Mouse (Mus musculus) small intestine, adult 2 months (tissue): ENCODE measurements around the gene Wsb2.

Source experiments
- CTCF ChIP-seq: fragments of 200-500 bp; IDR thresholded peaks from 2 replicates; pipeline ENCODE4 v1.5.1; 2012; ENCODE audit warnings: low read depth, mild to moderate bottlenecking, control low read depth, inconsistent platforms, low read length, moderate library complexity, mixed read lengths; ENCODE audit not compliant: insufficient replicate concordance, insufficient read length; ENCODE audit errors: extremely low read depth
- POLR2A ChIP-seq: fragments of 200-500 bp; IDR thresholded peaks from 2 replicates; pipeline ENCODE4 v1.6.1; 2012; ENCODE audit warnings: low read depth, mild to moderate bottlenecking, control low read depth, inconsistent platforms, low read length, moderate library complexity

GRCm38 (mm10) chr5:117396596-117397014, 39.5 kb downstream of the Wsb2 start:
- TF ChIP-seq POLR2A: no peak
- TF ChIP-seq CTCF: no peak
